Mouse (Mus musculus) Patski (cell line): ENCODE data around the gene Nipal1. TPM values are rescaled to one million over a fixed set of nuclear protein-coding genes. Genes with fewer than 3 reads are reported as not detected.

ENCODE experiments used
- ATAC-seq: fragments of 100-300 bp; one replicate; pipeline ENCODE4 v1.8.0; 2021
- CTCF ChIA-PET: fragments of 350-600 bp; sonication (Branson Sonifier 250); formaldehyde crosslinking; loops from one replicate; lab custom pipeline; 2022; ENCODE audit warnings: inconsistent platforms; lab: Charles Lee
- POLR2A ChIA-PET: fragments of 350-600 bp; sonication (Branson Sonifier 250); formaldehyde crosslinking; loops from one replicate; lab custom pipeline; 2022; ENCODE audit warnings: antibody characterized with exemption, inconsistent platforms; lab: Charles Lee
- DNase-seq: peaks from one replicate; pipeline ENCODE4 v3.0.0-alpha.2; 2011; ENCODE audit warnings: low read depth, low spot score
- H3K27me3 ChIP-seq: fragments of 371-371 bp; one replicate; pipeline ENCODE4 v1.5.1; 2021
- CTCF ChIP-seq: fragments of 100-300 bp; IDR thresholded peaks from one replicate; pipeline ENCODE4 v1.5.1; 2021
- in situ Hi-C: fragments of 300-500 bp; cut with MboI; formaldehyde crosslinking; loops from 3 replicates; pipeline ENCODE4 v1.11.1; 2018; ENCODE audit warnings: low pct_unique_long_range_greater_than_20kb, mixed read lengths
- polyA plus RNA-seq: library from polyadenylated mRNA; unstranded; gene quantifications from one replicate; pipeline ENCODE4 v1.2.3, GENCODE M21; 2021

The Nipal1 gene
- polyA plus RNA-seq, 1 experiment from 2014 or later: 8.6 TPM

DNA sequence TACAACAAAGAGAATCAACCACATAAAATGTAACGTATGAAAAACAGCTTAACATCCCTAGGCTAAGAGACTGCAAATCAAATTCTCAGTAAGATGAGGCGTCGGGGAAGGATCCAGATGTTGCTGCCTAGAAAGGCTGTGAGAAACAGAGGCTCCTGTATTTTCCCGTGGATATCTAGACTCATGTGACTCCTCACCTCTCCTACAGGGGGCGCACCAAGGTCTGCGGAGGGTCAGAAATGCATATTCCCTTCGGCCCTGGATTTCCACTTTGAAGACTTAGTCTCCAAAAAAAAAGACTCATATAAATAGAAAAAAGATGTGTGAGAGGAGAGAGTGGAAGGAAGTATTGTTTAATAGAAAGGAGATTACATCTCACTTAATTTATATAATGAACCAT, 73.0 kb downstream of the Nipal1 start:
- peak; percentile 46 for TF ChIP-seq CTCF
- no peaks in the 10 kb centered on the region for H3K27me3 ChIP-seq
- ChIA-PET POLR2A (no interaction called here), CTCF (interaction anchor here (2.3 kb wide), 1 partner anchor 10 kb away, joined by 7 read pairs; no protein-coding TSS in a partner anchor)
- in situ Hi-C loops: no loop called here
- no peak for ATAC-seq
- DNase-seq: no peak

Other genes with a start within 250 kb of the Nipal1 start
- gene Corin, start 143.3 kb upstream of the Nipal1 start, polyA plus RNA-seq: 0.45 TPM
- gene Nfxl1, start 88.1 kb upstream of the Nipal1 start, polyA plus RNA-seq: 37.5 TPM
- not detected for gene Zar1, start 66.5 kb upstream of the Nipal1 start, polyA plus RNA-seq
- not detected for gene Gm5868, start 60.2 kb upstream of the Nipal1 start, polyA plus RNA-seq
- 0.04 TPM for gene Cnga1, start 3.5 kb upstream of the Nipal1 start, polyA plus RNA-seq
- gene Txk, start 105.0 kb downstream of the Nipal1 start, polyA plus RNA-seq: 0.09 TPM
- gene Tec, start 220.7 kb downstream of the Nipal1 start, polyA plus RNA-seq: 8.3 TPM